In genomic region chr15:84591573-84592139, GRCm38 (mm10) we compare ENCODE assay signal across 13 mouse cellular contexts. TPM values are rescaled to one million over a fixed set of nuclear protein-coding genes. Genes with fewer than 3 reads are reported as not detected.
A peak's percentile ranks its signal among the peaks of the same experiment; 100 is the strongest.
DNase-seq lines count a peak whose midpoint lies in the region; ATAC-seq and TF ChIP-seq lines count a peak whose summit lies in the region.
"Had no signal": no experiment of that assay in that cellular context is flagged by ENCODE, and none has a peak within 500 bp of the region (broad histone marks: within the 10 kb centered on the region; RNA-seq: fewer than 3 reads in every experiment).

No protein-coding gene starts in this region.

- no peak overlapping the region for H3K9ac ChIP-seq in hindbrain, embryonic 16.5 days (ENCODE audit: low read depth, low read length)
- no peak overlapping the region for H3K9ac ChIP-seq in forebrain, embryonic 12.5 days
- H3K9ac ChIP-seq in limb, embryonic 14.5 days (ENCODE audit: low read depth, low read length, severe bottlenecking) = no peak overlapping the region
- H3K9ac ChIP-seq: embryonic facial prominence, embryonic 13.5 days; heart, embryonic 13.5 days; liver, embryonic 12.5 days had no signal

- no peak; the same call in 1 of the 2 replicates for ATAC-seq in hindbrain, embryonic 16.5 days
- ATAC-seq in forebrain, embryonic 12.5 days (ENCODE audit: low FRiP score) = no peak
- 0 out of 2 replicates have a peak, but pooled peaks have one; percentile 27 for ATAC-seq in limb, embryonic 14.5 days (ENCODE audit: low FRiP score, low read depth)

- H3K36me3 ChIP-seq in hindbrain, embryonic 10.5 days = no peaks in the 10 kb centered on the region
- no peaks in the 10 kb centered on the region for H3K36me3 ChIP-seq in hindbrain, embryonic 16.5 days (ENCODE audit: control insufficient read depth, insufficient read depth, low read length)
- H3K36me3 ChIP-seq in forebrain, embryonic 12.5 days (replicated peaks) = no peaks in the 10 kb centered on the region
- H3K36me3 ChIP-seq in limb, embryonic 14.5 days (ENCODE audit: control insufficient read depth, insufficient read depth, low read length) = no peaks in the 10 kb centered on the region
- H3K36me3 ChIP-seq: embryonic facial prominence, embryonic 13.5 days; heart, embryonic 13.5 days; liver, embryonic 12.5 days had no signal

- no peak overlapping the region for H3K4me2 ChIP-seq in hindbrain, embryonic 16.5 days (ENCODE audit: low read length)
- no peak overlapping the region for H3K4me2 ChIP-seq in forebrain, embryonic 12.5 days
- no peak overlapping the region for H3K4me2 ChIP-seq in limb, embryonic 14.5 days (replicated peaks; ENCODE audit: low read depth, low read length, severe bottlenecking)
- H3K4me2 ChIP-seq: embryonic facial prominence, embryonic 13.5 days; heart, embryonic 13.5 days; liver, embryonic 12.5 days had no signal

- no peak for TF ChIP-seq POLR2A in limb, embryonic 14.5 days (IDR thresholded peaks at IDR 0.05; ENCODE audit: borderline replicate concordance, extremely low read depth, insufficient read depth, insufficient read length)

- no peaks in the 10 kb centered on the region for H3K9me3 ChIP-seq in hindbrain, embryonic 10.5 days
- H3K9me3 ChIP-seq in hindbrain, embryonic 16.5 days (ENCODE audit: control insufficient read depth, low read length) = no peaks in the 10 kb centered on the region
- no peaks in the 10 kb centered on the region for H3K9me3 ChIP-seq in forebrain, embryonic 12.5 days
- no peaks in the 10 kb centered on the region for H3K9me3 ChIP-seq in limb, embryonic 14.5 days (ENCODE audit: control insufficient read depth, low read length)
- H3K9me3 ChIP-seq: embryonic facial prominence, embryonic 13.5 days; heart, embryonic 13.5 days; liver, embryonic 12.5 days had no signal

- WGBS in hindbrain, embryonic 10.5 days = 35% methylated on average over 13 of the region's 13 CpGs
- WGBS in hindbrain, embryonic 16.5 days = 27% methylated on average over 13 of the region's 13 CpGs
- 34% methylated on average over 13 of the region's 13 CpGs for WGBS in forebrain, embryonic 12.5 days
- 16% methylated on average over 13 of the region's 13 CpGs for WGBS in limb, embryonic 14.5 days

- H3K4me1 ChIP-seq in hindbrain, embryonic 10.5 days (replicated peaks) = peaks cover 52% of the 10 kb centered on the region
- peaks cover 21% of the 10 kb centered on the region for H3K4me1 ChIP-seq in hindbrain, embryonic 16.5 days (ENCODE audit: control insufficient read depth, insufficient read depth, low read depth, low read length)
- peaks cover 50% of the 10 kb centered on the region for H3K4me1 ChIP-seq in forebrain, embryonic 12.5 days
- H3K4me1 ChIP-seq in limb, embryonic 14.5 days (ENCODE audit: control insufficient read depth, insufficient read depth, low read length) = peaks cover 20% of the 10 kb centered on the region

- peak; percentile 40 for DNase-seq in hindbrain, embryonic 10.5 days (ENCODE audit: low spot score)
- DNase-seq in brain, adult 2 months (ENCODE audit: low read depth, low spot score) = peak; percentile 21
- peak; percentile 21 for DNase-seq in limb, embryonic 14.5 days (ENCODE audit: low spot score)
- no peak for DNase-seq in testis, postnatal 14 days (ENCODE audit: low spot score)
- DNase-seq in frontal cortex, postnatal 36 days (ENCODE audit: low spot score in 2 of 2) = no peak
- DNase-seq: cerebellum, adult 8-10 months; gastrocnemius, postnatal 36 days had no signal

- 0 out of 2 replicates have a peak, but pooled peaks cover 8% of the 10 kb centered on the region for H3K27me3 ChIP-seq in hindbrain, embryonic 10.5 days (ENCODE audit: insufficient read depth, poor library complexity, severe bottlenecking)
- H3K27me3 ChIP-seq in hindbrain, embryonic 16.5 days (replicated peaks; ENCODE audit: control insufficient read depth, insufficient read depth, low read length) = no peaks in the 10 kb centered on the region; the same call in 1 of the 2 replicates
- H3K27me3 ChIP-seq in forebrain, embryonic 12.5 days = no peaks in the 10 kb centered on the region
- no peaks in the 10 kb centered on the region for H3K27me3 ChIP-seq in limb, embryonic 14.5 days (ENCODE audit: control insufficient read depth, insufficient read depth, low read length)
- H3K27me3 ChIP-seq: embryonic facial prominence, embryonic 13.5 days; liver, embryonic 12.5 days had no signal

- H3K4me3 ChIP-seq in hindbrain, embryonic 10.5 days = no peak overlapping the region
- no peak overlapping the region for H3K4me3 ChIP-seq in hindbrain, embryonic 16.5 days (ENCODE audit: low read length)
- H3K4me3 ChIP-seq in forebrain, embryonic 12.5 days (replicated peaks) = no peak overlapping the region
- no peak overlapping the region for H3K4me3 ChIP-seq in limb, embryonic 14.5 days (replicated peaks; ENCODE audit: low read length)
- H3K4me3 ChIP-seq: embryonic facial prominence, embryonic 13.5 days; heart, embryonic 13.5 days; layer of hippocampus, adult 2 months; liver, embryonic 12.5 days had no signal

- peak overlapping the region; percentile 29; the same call in 1 of the 2 replicates for H3K27ac ChIP-seq in hindbrain, embryonic 10.5 days
- H3K27ac ChIP-seq in hindbrain, embryonic 16.5 days (ENCODE audit: low read depth, low read length) = no peak overlapping the region
- 0 out of 2 replicates have a peak overlapping the region, but pooled peaks have one; percentile 38 for H3K27ac ChIP-seq in forebrain, embryonic 12.5 days
- H3K27ac ChIP-seq in limb, embryonic 14.5 days (replicated peaks; ENCODE audit: low read depth, low read length) = no peak overlapping the region
- H3K27ac ChIP-seq: embryonic facial prominence, embryonic 13.5 days; heart, embryonic 13.5 days; layer of hippocampus, adult 2 months; liver, embryonic 12.5 days had no signal

RNA-seq across cellular contexts. Expression of gene Rtl6, which starts 34.0 kb away (rescaled TPM):
- polyA plus RNA-seq in hindbrain, embryonic 10.5 days (2016; fragmentation: Nextera tagmentation; extraction: Ambion mirVana) = 27.2 and 38.2 TPM in 2 replicates
- 54.8 and 66.4 TPM in 2 replicates for polyA plus RNA-seq in hindbrain, embryonic 16.5 days (2015; fragmentation: Nextera tagmentation; extraction: Ambion mirVana)
- 48.8 and 56.2 TPM in 2 replicates for polyA plus RNA-seq in forebrain, embryonic 12.5 days (2016; fragmentation: Nextera tagmentation; extraction: Ambion mirVana)
- polyA plus RNA-seq in limb, embryonic 14.5 days (2012; rRNA removed) = 16.9 and 20.9 TPM in 2 replicates
- 13.4 and 13.9 TPM in 2 replicates for polyA plus RNA-seq in limb, embryonic 14.5 days (2014; fragmentation: Nextera tagmentation; extraction: Ambion mirVana)

Comparison
In these comparisons a context has a peak if more than half of its experiments do, and no peak if none do; other contexts are left out.
1. H3K27ac ChIP-seq: peak in hindbrain, embryonic 10.5 days (single experiment) and forebrain, embryonic 12.5 days (single experiment); none in hindbrain, embryonic 16.5 days (single experiment) and limb, embryonic 14.5 days (single experiment).
2. DNase-seq: peak in hindbrain, embryonic 10.5 days (single experiment), brain, adult 2 months (single experiment) and limb, embryonic 14.5 days (single experiment); none in testis, postnatal 14 days (single experiment) and frontal cortex, postnatal 36 days (0 of 2).